Mouse (Mus musculus) intestine, embryonic 16.5 days (tissue): ENCODE measurements around the gene Lrrc75a. TPM values are rescaled to one million over a fixed set of nuclear protein-coding genes. Genes with fewer than 3 reads are reported as not detected.

Experiments used
- ATAC-seq: fragments of 200-750 bp; cut with Nextera tagmentation; 2 replicates; pipeline ENCODE4 v1.8.0; 2017; ENCODE audit warnings: moderate TSS enrichment, moderate library complexity
- H3K27ac ChIP-seq: fragments of 300-500 bp; sonication (generic); 2 replicates; pipeline ENCODE4 v1.5.1; 2014; ENCODE audit warnings: mild to moderate bottlenecking, low read length
- H3K27me3 ChIP-seq: fragments of 300-500 bp; sonication (generic); replicated peaks from 2 replicates; pipeline ENCODE4 v1.6.1; 2014; ENCODE audit warnings: low read length, control low read depth, mixed read lengths; ENCODE audit not compliant: control insufficient read depth, insufficient read depth
- H3K36me3 ChIP-seq: fragments of 300-500 bp; sonication (generic); 2 replicates; pipeline ENCODE4 v1.6.1; 2014; ENCODE audit warnings: low read length, control low read depth; ENCODE audit not compliant: control insufficient read depth, insufficient read depth
- H3K4me1 ChIP-seq: fragments of 300-500 bp; sonication (generic); 2 replicates; pipeline ENCODE4 v1.6.1; 2014; ENCODE audit warnings: low read length, control low read depth, mixed read lengths; ENCODE audit not compliant: control insufficient read depth, insufficient read depth
- H3K4me2 ChIP-seq: fragments of 300-500 bp; sonication (generic); 2 replicates; pipeline ENCODE4 v1.6.1; 2014; ENCODE audit warnings: low read depth, low read length, control low read depth
- H3K4me3 ChIP-seq: fragments of 300-500 bp; sonication (generic); 2 replicates; pipeline ENCODE4 v1.5.1; 2014; ENCODE audit warnings: mild to moderate bottlenecking, low read length
- H3K9ac ChIP-seq: fragments of 300-500 bp; sonication (generic); 2 replicates; pipeline ENCODE4 v1.6.1; 2014; ENCODE audit warnings: low read depth, low read length
- H3K9me3 ChIP-seq: fragments of 300-500 bp; sonication (generic); 2 replicates; pipeline ENCODE4 v1.6.1; 2016; ENCODE audit warnings: low read length, control low read depth; ENCODE audit not compliant: control insufficient read depth
- WGBS: fragments of 180-500 bp; shearing (Covaris S2); extraction: QIAGEN DNeasy Blood & Tissue Kit; methylation state at CpG from one replicate; pipeline ENCODE4 v1.1.7; 2014; 5-methylcytosine and 5-hydroxymethylcytosine counted together
- polyA plus RNA-seq: library from polyadenylated mRNA; unstranded; fragments of >200 nt; fragmentation: Nextera tagmentation; extraction: Ambion mirVana; gene quantifications from 2 replicates; pipeline ENCODE4 v1.2.1, GENCODE M21; 2015

Lrrc75a gene
- polyA plus RNA-seq, 1 experiment from 2014 or later = 14.1 TPM

GRCm38 (mm10) chr11:62640378-62640777 is 7.9 kb downstream of the Lrrc75a start:
- 80% methylated on average over 3 of the region's 3 CpGs for WGBS
- ATAC-seq = no peak
- H3K4me2 ChIP-seq = no peak overlapping the region
- H3K9me3 ChIP-seq = no peaks in the 10 kb centered on the region
- no peak overlapping the region for H3K4me3 ChIP-seq
- no peaks in the 10 kb centered on the region for H3K27me3 ChIP-seq
- no peaks in the 10 kb centered on the region for H3K36me3 ChIP-seq
- no peak overlapping the region for H3K27ac ChIP-seq
- H3K9ac ChIP-seq = no peak overlapping the region
- H3K4me1 ChIP-seq = peaks cover 54% of the 10 kb centered on the region

GRCm38 (mm10) chr11:62638402-62638801 is 9.9 kb downstream of the Lrrc75a start:
- WGBS = 83% methylated on average over 4 of the region's 4 CpGs
- H3K4me2 ChIP-seq = no peak overlapping the region
- H3K36me3 ChIP-seq = no peaks in the 10 kb centered on the region
- H3K9ac ChIP-seq = no peak overlapping the region
- ATAC-seq = no peak
- H3K27me3 ChIP-seq = no peaks in the 10 kb centered on the region
- peaks cover 44% of the 10 kb centered on the region for H3K4me1 ChIP-seq
- no peaks in the 10 kb centered on the region for H3K9me3 ChIP-seq
- no peak overlapping the region for H3K27ac ChIP-seq
- H3K4me3 ChIP-seq = no peak overlapping the region

- H3K27ac ChIP-seq = no peak overlapping the region
- H3K4me2 ChIP-seq = no peak overlapping the region
- no peaks in the 10 kb centered on the region for H3K9me3 ChIP-seq
- no peak for ATAC-seq
- H3K4me3 ChIP-seq = no peak overlapping the region
- H3K27me3 ChIP-seq = no peaks in the 10 kb centered on the region
- 86% methylated on average over 6 of the region's 6 CpGs for WGBS
- H3K9ac ChIP-seq = no peak overlapping the region
- H3K36me3 ChIP-seq = no peaks in the 10 kb centered on the region
- peaks cover 38% of the 10 kb centered on the region for H3K4me1 ChIP-seq
Measured at GRCm38 (mm10) chr11:62637806-62638205, 10.5 kb downstream of the Lrrc75a start.

GRCm38 (mm10) chr11:62637401-62637800 is 10.9 kb downstream of the Lrrc75a start:
- no peaks in the 10 kb centered on the region for H3K36me3 ChIP-seq
- WGBS = 77% methylated on average over 5 of the region's 5 CpGs
- H3K9ac ChIP-seq = no peak overlapping the region
- H3K27ac ChIP-seq = no peak overlapping the region
- H3K9me3 ChIP-seq = no peaks in the 10 kb centered on the region
- no peak overlapping the region for H3K4me3 ChIP-seq
- no peak overlapping the region for H3K4me2 ChIP-seq
- peaks cover 34% of the 10 kb centered on the region for H3K4me1 ChIP-seq
- no peak for ATAC-seq
- H3K27me3 ChIP-seq = no peaks in the 10 kb centered on the region

- no peak overlapping the region for H3K4me3 ChIP-seq
- H3K4me2 ChIP-seq = no peak overlapping the region
- no peaks in the 10 kb centered on the region for H3K36me3 ChIP-seq
- H3K27ac ChIP-seq = no peak overlapping the region
- H3K27me3 ChIP-seq = no peaks in the 10 kb centered on the region
- no peaks in the 10 kb centered on the region for H3K9me3 ChIP-seq
- ATAC-seq = 0 out of 2 replicates have a peak, but pooled peaks have one; percentile 22
- no peak overlapping the region for H3K9ac ChIP-seq
- 80% methylated on average over 3 of the region's 3 CpGs for WGBS
- peaks cover 30% of the 10 kb centered on the region for H3K4me1 ChIP-seq
Measured at GRCm38 (mm10) chr11:62636840-62637221, 11.5 kb downstream of the Lrrc75a start.

- Histone ChIP-seq H3K4me1 (peaks cover 31% of the 10 kb centered on the region), H3K9ac (no peak overlapping the region), H3K4me3 (no peak overlapping the region), H3K4me2 (no peak overlapping the region), H3K9me3 (no peaks in the 10 kb centered on the region), H3K36me3 (no peaks in the 10 kb centered on the region), H3K27me3 (no peaks in the 10 kb centered on the region), H3K27ac (peak overlapping the region; percentile 41)
- no peak for ATAC-seq
- 56% methylated on average over 11 of the region's 11 CpGs for WGBS
Measured at GRCm38 (mm10) chr11:62636105-62636839, 12.1 kb downstream of the Lrrc75a start.

GRCm38 (mm10) chr11:62635406-62635805 is 12.9 kb downstream of the Lrrc75a start:
- Histone ChIP-seq H3K27me3 (no peaks in the 10 kb centered on the region), H3K4me1 (peaks cover 39% of the 10 kb centered on the region), H3K4me3 (no peak overlapping the region), H3K9ac (no peak overlapping the region; the same call in 1 of the 2 replicates), H3K27ac (peak overlapping the region; percentile 41), H3K9me3 (no peaks in the 10 kb centered on the region), H3K4me2 (no peak overlapping the region), H3K36me3 (no peaks in the 10 kb centered on the region)
- no peak for ATAC-seq
- 71% methylated on average over 3 of the region's 3 CpGs for WGBS

GRCm38 (mm10) chr11:62631138-62631537 is 17.2 kb downstream of the Lrrc75a start:
- H3K4me1 ChIP-seq = peaks cover 49% of the 10 kb centered on the region
- no peaks in the 10 kb centered on the region for H3K27me3 ChIP-seq
- H3K4me2 ChIP-seq = no peak overlapping the region
- 60% methylated on average over 4 of the region's 4 CpGs for WGBS
- no peak overlapping the region for H3K27ac ChIP-seq
- no peaks in the 10 kb centered on the region for H3K9me3 ChIP-seq
- H3K9ac ChIP-seq = no peak overlapping the region
- H3K4me3 ChIP-seq = no peak overlapping the region
- no peaks in the 10 kb centered on the region for H3K36me3 ChIP-seq
- no peak for ATAC-seq

GRCm38 (mm10) chr11:62630225-62630821 is 18.0 kb downstream of the Lrrc75a start:
- Histone ChIP-seq H3K36me3 (no peaks in the 10 kb centered on the region), H3K4me3 (no peak overlapping the region), H3K27me3 (no peaks in the 10 kb centered on the region), H3K4me1 (peaks cover 50% of the 10 kb centered on the region), H3K4me2 (peak overlapping the region; percentile 39), H3K9me3 (no peaks in the 10 kb centered on the region), H3K9ac (peak overlapping the region; percentile 56), H3K27ac (peak overlapping the region; percentile 78)
- ATAC-seq = peak; percentile 25; the same call in 1 of the 2 replicates
- 6% methylated on average over 11 of the region's 11 CpGs for WGBS
